Mouse (Mus musculus): ENCODE measurements around the gene Cep63. TPM values are rescaled to one million over a fixed set of nuclear protein-coding genes. Genes with fewer than 3 reads are reported as not detected.

Cep63 gene
- polyA plus RNA-seq, 1 experiment from 2014 or later = 45.6 TPM

GRCm38 (mm10) chr9:102546256-102547027, 79.9 kb downstream of the Cep63 start:
- peak overlapping the region; percentile 65 for H3K4me2 ChIP-seq
- no peak overlapping the region for H3K4me3 ChIP-seq
- no peak for ATAC-seq (ENCODE audit: low read depth)
- no peak overlapping the region for H3K27ac ChIP-seq (replicated peaks)
- peaks cover 38% of the 10 kb centered on the region for H3K4me1 ChIP-seq (replicated peaks)
- H3K9ac ChIP-seq = no peak overlapping the region
- H3K9me3 ChIP-seq = no peaks in the 10 kb centered on the region
- H3K36me3 ChIP-seq = no peaks in the 10 kb centered on the region
- H3K27me3 ChIP-seq = peaks cover 14% of the 10 kb centered on the region
- WGBS = 55% methylated on average over 20 of the region's 20 CpGs

- Histone ChIP-seq H3K4me2 (peak overlapping the region; percentile 65), H3K27ac (replicated peaks) (peak overlapping the region; percentile 93), H3K9me3 (no peaks in the 10 kb centered on the region), H3K4me1 (replicated peaks) (peaks cover 38% of the 10 kb centered on the region), H3K36me3 (no peaks in the 10 kb centered on the region), H3K4me3 (peak overlapping the region; percentile 38), H3K27me3 (peaks cover 14% of the 10 kb centered on the region), H3K9ac (peak overlapping the region; percentile 75)
- WGBS = 3% methylated on average over 22 of the region's 22 CpGs
- ATAC-seq (ENCODE audit: low read depth) = peak; percentile 29; the same call in 1 of the 2 replicates
Observed at GRCm38 (mm10) chr9:102545406-102546255, 80.7 kb downstream of the Cep63 start.

- WGBS = under 1% methylated on average over 26 of the region's 26 CpGs
Observed at GRCm38 (mm10) chr9:102544773-102545366, 81.5 kb downstream of the Cep63 start.

GRCm38 (mm10) chr9:102544116-102544772, 82.1 kb downstream of the Cep63 start:
- 8% methylated on average over 11 of the region's 11 CpGs for WGBS
- Histone ChIP-seq H3K27me3 (peaks cover 14% of the 10 kb centered on the region), H3K36me3 (no peaks in the 10 kb centered on the region), H3K9ac (peak overlapping the region; percentile 75), H3K4me1 (replicated peaks) (peaks cover 38% of the 10 kb centered on the region), H3K27ac (replicated peaks) (peak overlapping the region; percentile 93), H3K4me2 (peak overlapping the region; percentile 65), H3K4me3 (peak overlapping the region; percentile 38), H3K9me3 (no peaks in the 10 kb centered on the region)
- ATAC-seq (ENCODE audit: low read depth) = peak; percentile 81

More at GRCm38 (mm10) chr9:102544773-102545366, 81.5 kb downstream of the Cep63 start:
- Histone ChIP-seq H3K4me3 (peak overlapping the region; percentile 38), H3K4me2 (peak overlapping the region; percentile 65), H3K27me3 (peaks cover 14% of the 10 kb centered on the region), H3K4me1 (replicated peaks) (peaks cover 38% of the 10 kb centered on the region), H3K36me3 (no peaks in the 10 kb centered on the region), H3K9me3 (no peaks in the 10 kb centered on the region), H3K9ac (peak overlapping the region; percentile 75), H3K27ac (replicated peaks) (peak overlapping the region; percentile 93)
- ATAC-seq (ENCODE audit: low read depth) = peak; percentile 80

GRCm38 (mm10) chr9:102543761-102544115, 82.6 kb downstream of the Cep63 start:
- Histone ChIP-seq H3K4me2 (no peak overlapping the region), H3K36me3 (no peaks in the 10 kb centered on the region), H3K4me3 (no peak overlapping the region), H3K27me3 (peaks cover 14% of the 10 kb centered on the region), H3K27ac (replicated peaks) (peak overlapping the region; percentile 93), H3K9me3 (no peaks in the 10 kb centered on the region), H3K4me1 (replicated peaks) (peaks cover 38% of the 10 kb centered on the region), H3K9ac (peak overlapping the region; percentile 75)
- ATAC-seq (ENCODE audit: low read depth) = no peak; the same call in 1 of the 2 replicates
- WGBS = 16% methylated on average over 2 of the region's 2 CpGs

GRCm38 (mm10) chr9:102542540-102542939, 83.8 kb downstream of the Cep63 start:
- Histone ChIP-seq H3K27me3 (peaks cover 12% of the 10 kb centered on the region), H3K9me3 (no peaks in the 10 kb centered on the region), H3K36me3 (no peaks in the 10 kb centered on the region), H3K27ac (replicated peaks) (no peak overlapping the region), H3K4me3 (no peak overlapping the region), H3K4me2 (no peak overlapping the region), H3K9ac (no peak overlapping the region), H3K4me1 (replicated peaks) (peaks cover 38% of the 10 kb centered on the region)
- 73% methylated on average over 8 of the region's 8 CpGs for WGBS
- no peak for ATAC-seq (ENCODE audit: low read depth)

- Histone ChIP-seq H3K36me3 (no peaks in the 10 kb centered on the region), H3K27me3 (peaks cover 5% of the 10 kb centered on the region), H3K4me3 (no peak overlapping the region), H3K27ac (replicated peaks) (no peak overlapping the region), H3K9me3 (no peaks in the 10 kb centered on the region), H3K4me2 (no peak overlapping the region), H3K4me1 (replicated peaks) (peaks cover 32% of the 10 kb centered on the region), H3K9ac (no peak overlapping the region)
- ATAC-seq (ENCODE audit: low read depth) = no peak
- WGBS = 87% methylated on average over 10 of the region's 10 CpGs
Observed at GRCm38 (mm10) chr9:102541666-102542065, 84.7 kb downstream of the Cep63 start.

GRCm38 (mm10) chr9:102539699-102540098, 86.6 kb downstream of the Cep63 start:
- no peak for ATAC-seq (ENCODE audit: low read depth)
- Histone ChIP-seq H3K4me3 (no peak overlapping the region), H3K36me3 (no peaks in the 10 kb centered on the region), H3K27ac (replicated peaks) (no peak overlapping the region), H3K4me2 (no peak overlapping the region), H3K9me3 (no peaks in the 10 kb centered on the region), H3K9ac (no peak overlapping the region), H3K4me1 (replicated peaks) (peaks cover 17% of the 10 kb centered on the region), H3K27me3 (peaks cover 5% of the 10 kb centered on the region)
- 66% methylated on average over 7 of the region's 7 CpGs for WGBS

GRCm38 (mm10) chr9:102536968-102537367, 89.4 kb downstream of the Cep63 start:
- ATAC-seq (ENCODE audit: low read depth) = no peak
- Histone ChIP-seq H3K9me3 (no peaks in the 10 kb centered on the region), H3K27ac (replicated peaks) (no peak overlapping the region), H3K4me1 (replicated peaks) (peaks cover under 1% of the 10 kb centered on the region; the same call in 1 of the 2 replicates), H3K9ac (no peak overlapping the region), H3K4me2 (no peak overlapping the region), H3K4me3 (no peak overlapping the region), H3K27me3 (peaks cover 5% of the 10 kb centered on the region), H3K36me3 (no peaks in the 10 kb centered on the region)
- 85% methylated on average over 4 of the region's 4 CpGs for WGBS
